Mouse (Mus musculus) ES-E14 (cell line): Measurements from ENCODE around the gene Zfp423. TPM values are rescaled to one million over a fixed set of nuclear protein-coding genes. Genes with fewer than 3 reads are reported as not detected.

Experiments
- DNase-seq: peaks from one replicate; pipeline ENCODE4 v3.0.0-alpha.2; 2013; ENCODE audit warnings: low read depth, low spot score
- H3K27ac ChIP-seq: 2 replicates; pipeline ENCODE4 v1.5.1; 2012; ENCODE audit warnings: low read depth, mild to moderate bottlenecking, low read length, moderate library complexity, mixed read lengths; ENCODE audit not compliant: poor library complexity, insufficient read depth, severe bottlenecking
- H3K36me3 ChIP-seq: 2 replicates; pipeline ENCODE4 v1.6.1; 2012; ENCODE audit warnings: mild to moderate bottlenecking, low read length, moderate library complexity, mixed read lengths; ENCODE audit not compliant: control insufficient read depth, poor library complexity, insufficient read depth, severe bottlenecking
- H3K4me1 ChIP-seq, 2 experiments: fragments of 150-350 bp in 1 of 2; sonication (generic) in 1 of 2; 2 replicates each; pipeline ENCODE4 v1.6.1; 2012; ENCODE audit warnings: low read length in 2 of 2, mild to moderate bottlenecking in 1 of 2, mixed read lengths in 1 of 2; ENCODE audit not compliant: control insufficient read depth in 2 of 2, insufficient read depth in 2 of 2, poor library complexity in 1 of 2
- H3K4me3 ChIP-seq, 2 experiments: fragments of 150-350 bp in 1 of 2; sonication (generic) in 1 of 2; 2 replicates each; pipeline ENCODE4 v1.5.1; 2012; ENCODE audit warnings: low read length in 2 of 2, low read depth in 1 of 2, mild to moderate bottlenecking in 1 of 2, mixed read lengths in 1 of 2; ENCODE audit not compliant: insufficient read depth in 1 of 2, poor library complexity in 1 of 2, severe bottlenecking in 1 of 2
- H3K9ac ChIP-seq: 2 replicates; pipeline ENCODE4 v1.6.1; 2012; ENCODE audit warnings: low read depth, mild to moderate bottlenecking, low read length, mixed read lengths; ENCODE audit not compliant: poor library complexity, insufficient read depth, severe bottlenecking
- H3K9me3 ChIP-seq: fragments of 150-350 bp; sonication (generic); 2 replicates; pipeline ENCODE4 v1.6.1; 2012; ENCODE audit warnings: low read depth, mild to moderate bottlenecking, low read length; ENCODE audit not compliant: control insufficient read depth, insufficient read depth
- CHD2 ChIP-seq: IDR thresholded peaks from 2 replicates; pipeline ENCODE4 v1.6.1; 2014; ENCODE audit warnings: mild to moderate bottlenecking, low read depth, low read length, inconsistent platforms
- HCFC1 ChIP-seq: IDR thresholded peaks from 2 replicates; pipeline ENCODE4 v1.6.1; 2012; ENCODE audit warnings: low read length, inconsistent platforms, borderline replicate concordance; ENCODE audit not compliant: insufficient read depth
- MAFK ChIP-seq: IDR thresholded peaks from 2 replicates; pipeline ENCODE4 v1.6.1; 2014; ENCODE audit warnings: mild to moderate bottlenecking, low read depth, low read length, inconsistent platforms; ENCODE audit not compliant: insufficient read depth
- ZC3H11A ChIP-seq: IDR thresholded peaks from 2 replicates; pipeline ENCODE4 v1.6.1; 2012; ENCODE audit warnings: low read depth, mild to moderate bottlenecking, inconsistent platforms, low read length, borderline replicate concordance
- ZNF384 ChIP-seq: IDR thresholded peaks from 2 replicates; pipeline ENCODE4 v1.6.1; 2012; ENCODE audit warnings: low read depth, low read length, inconsistent platforms
- in situ Hi-C, 2 experiments: fragments of 600-800 bp; cut with MboI; formaldehyde crosslinking; loops; one replicate each; pipeline ENCODE4 v1.15.1; 2025; ENCODE audit warnings: low sequenced_read_pairs in 2 of 2, inconsistent platforms in 1 of 2; ENCODE audit not compliant: unreplicated experiment in 2 of 2
- total RNA-seq: library from RNA; depleted of rRNA; stranded (reverse); fragments of 300-350 nt; gene quantifications from 2 replicates; pipeline ENCODE4 v1.2.3, GENCODE M21; 2012

Zfp423 gene
- total RNA-seq, 1 experiment = 23.2 TPM

DNA sequence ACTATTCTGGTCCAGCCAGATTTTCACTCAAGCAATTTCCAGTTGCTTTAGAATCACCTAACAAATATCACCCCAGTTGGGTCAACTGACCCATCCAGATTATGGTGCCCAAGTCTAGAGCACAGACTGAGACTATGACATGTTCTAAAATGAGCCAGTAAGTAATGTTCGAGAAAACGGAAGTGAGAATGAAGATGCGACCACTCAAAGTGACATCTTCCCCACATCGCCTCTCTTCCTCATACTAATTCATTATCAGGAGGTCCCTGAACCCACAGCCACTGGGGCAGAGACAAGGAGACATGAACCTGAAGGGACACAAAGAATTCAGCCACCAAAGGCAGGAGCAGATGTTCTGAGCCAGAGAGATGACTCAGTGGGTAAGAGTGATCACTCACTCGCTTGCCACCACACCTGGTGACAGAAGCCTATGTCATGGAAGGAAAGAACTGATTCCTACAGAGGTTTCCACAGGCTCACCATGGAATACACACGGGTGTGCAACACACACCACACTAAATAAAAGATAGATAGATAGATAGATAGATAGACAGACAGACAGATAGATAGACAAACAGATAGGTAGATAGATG, 24.2 kb downstream of the Zfp423 start:
- no peak for DNase-seq
- in situ Hi-C loops = no loop called here
- TF ChIP-seq MAFK = no peak
- no peak for TF ChIP-seq ZC3H11A
- TF ChIP-seq ZNF384 = no peak
- TF ChIP-seq CHD2 = no peak
- TF ChIP-seq HCFC1 = no peak
- Histone ChIP-seq H3K4me1 (peaks cover 11 to 40% of the 10 kb centered on the region in 2 experiments), H3K36me3 (no peaks in the 10 kb centered on the region), H3K4me3 (no peak overlapping the region), H3K27ac (no peak overlapping the region), H3K9me3 (no peaks in the 10 kb centered on the region), H3K9ac (no peak overlapping the region)

GRCm38 (mm10) chr8:87934175-87934574, 25.2 kb downstream of the Zfp423 start:
- TF ChIP-seq CHD2 = no peak
- no peak for DNase-seq
- in situ Hi-C loops = no loop called here
- no peak overlapping the region; a peak in 2 of 4 replicates for H3K4me3 ChIP-seq
- H3K36me3 ChIP-seq = no peaks in the 10 kb centered on the region
- no peak overlapping the region for H3K9ac ChIP-seq
- no peak overlapping the region for H3K27ac ChIP-seq
- H3K4me1 ChIP-seq = peaks cover 7 to 30% of the 10 kb centered on the region in 2 experiments
- H3K9me3 ChIP-seq = no peaks in the 10 kb centered on the region

GRCm38 (mm10) chr8:87933752-87934151, 25.6 kb downstream of the Zfp423 start:
- Histone ChIP-seq H3K4me1 (peaks cover 6 to 29% of the 10 kb centered on the region in 2 experiments), H3K36me3 (no peaks in the 10 kb centered on the region), H3K9me3 (no peaks in the 10 kb centered on the region), H3K4me3 (no peak overlapping the region), H3K27ac (no peak overlapping the region), H3K9ac (no peak overlapping the region)
- in situ Hi-C loops = no loop called here
- TF ChIP-seq MAFK = peak; percentile 85
- no peak for TF ChIP-seq ZNF384
- TF ChIP-seq CHD2 = no peak
- TF ChIP-seq HCFC1 = no peak
- no peak for TF ChIP-seq ZC3H11A
- DNase-seq = no peak

DNA sequence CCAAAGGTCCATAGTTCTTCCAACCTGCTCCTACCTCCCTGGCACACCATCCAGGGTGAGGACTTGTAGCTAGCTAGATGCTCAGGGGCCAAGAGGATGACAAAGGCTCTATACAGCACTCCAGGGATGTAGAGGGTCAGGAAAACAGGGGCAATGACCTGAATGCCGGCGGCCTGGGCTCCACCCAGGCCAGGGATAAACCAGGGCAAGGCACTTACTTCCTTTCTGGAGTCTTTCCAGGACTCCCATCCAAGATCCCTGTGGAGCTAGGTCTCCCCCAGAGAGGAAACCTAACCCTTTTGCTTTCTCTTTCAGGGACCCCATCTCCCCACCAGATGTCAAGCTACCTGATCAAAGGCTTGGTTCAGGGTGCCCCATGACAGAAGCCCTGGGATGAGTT, 30.5 kb downstream of the Zfp423 start:
- TF ChIP-seq CHD2 (no peak), MAFK (no peak), ZC3H11A (no peak), HCFC1 (no peak), ZNF384 (no peak)
- in situ Hi-C loops = no loop called here
- DNase-seq = no peak
- Histone ChIP-seq H3K36me3 (no peaks in the 10 kb centered on the region), H3K4me3 (no peak overlapping the region), H3K9me3 (no peaks in the 10 kb centered on the region), H3K9ac (no peak overlapping the region), H3K27ac (no peak overlapping the region), H3K4me1 (peaks cover 2 to 25% of the 10 kb centered on the region in 2 experiments)

GRCm38 (mm10) chr8:87927034-87927830, 32.2 kb downstream of the Zfp423 start:
- Histone ChIP-seq H3K36me3 (no peaks in the 10 kb centered on the region), H3K27ac (no peak overlapping the region), H3K4me3 (no peak overlapping the region), H3K4me1 (peaks cover 0 to 13% of the 10 kb centered on the region in 2 experiments; a peak in 2 of 4 replicates), H3K9me3 (no peaks in the 10 kb centered on the region), H3K9ac (no peak overlapping the region)
- DNase-seq = no peak
- TF ChIP-seq ZC3H11A (no peak), MAFK (0 out of 2 replicates have a peak, but pooled peaks have one; percentile 8), CHD2 (no peak), HCFC1 (no peak)
- in situ Hi-C loops = no loop called here
